Mouse (Mus musculus): ENCODE measurements at regions not wholly inside any gene's neighbourhood (a gene's known extent, or its start where the extent isn't known, plus 50 kb on each side); places are given as distances from the start of the nearest gene placed in this dataset.
A peak's percentile ranks its signal among the peaks of the same experiment; 100 is the strongest.

DNA sequence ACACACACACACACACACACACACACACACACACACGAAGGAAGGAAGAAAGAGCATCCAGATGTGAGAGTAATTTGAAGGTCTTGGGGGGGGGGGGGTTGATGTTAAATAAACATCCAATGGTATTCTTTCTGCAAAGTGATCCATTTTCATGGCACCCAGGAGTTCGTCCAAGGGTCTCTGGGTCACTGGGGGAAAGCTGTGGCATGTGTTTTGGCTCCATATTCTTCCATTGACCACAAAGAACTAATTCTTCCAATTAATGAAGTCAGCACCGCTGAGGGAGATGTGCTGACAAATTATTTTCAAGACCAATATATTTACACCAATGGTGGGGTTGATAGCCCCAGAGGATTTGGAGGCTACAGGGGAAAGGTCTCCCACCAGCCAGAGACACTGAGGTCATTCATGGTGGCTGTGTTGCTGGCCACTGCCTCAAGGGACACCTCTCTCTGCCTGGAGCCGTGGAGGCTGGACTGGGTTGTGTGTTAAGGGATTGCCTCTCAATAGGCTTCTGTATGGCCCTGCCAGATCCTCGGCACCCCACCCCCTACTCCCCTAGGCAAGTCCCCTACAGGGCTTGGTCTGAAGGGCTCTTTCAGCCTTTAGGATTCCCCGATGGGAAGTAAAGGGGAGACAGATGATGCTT lies 99.1 kb upstream of the Pkdcc start:
- WGBS: 25% methylated on average over 6 of the region's 6 CpGs

GRCm38 (mm10) chr17:83120665-83121232 lies 94.3 kb upstream of the Pkdcc start:
- Histone ChIP-seq H3K4me3 (ENCODE audit: low read length) (no peak overlapping the region), H3K4me1 (ENCODE audit: insufficient read depth, low read length) (peaks cover 16% of the 10 kb centered on the region), H3K4me2 (ENCODE audit: low read depth, low read length) (no peak overlapping the region), H3K9ac (replicated peaks; ENCODE audit: low read length) (no peak overlapping the region), H3K27me3 (ENCODE audit: insufficient read depth, low read length) (no peaks in the 10 kb centered on the region), H3K27ac (no peak overlapping the region), H3K36me3 (ENCODE audit: insufficient read depth, low read length) (no peaks in the 10 kb centered on the region), H3K9me3 (ENCODE audit: low read length) (no peaks in the 10 kb centered on the region)
- 38% methylated on average over 16 of the region's 16 CpGs for WGBS
- DNase-seq (ENCODE audit: low spot score): peak; percentile 50
- no peak for TF ChIP-seq CTCF (IDR thresholded peaks at IDR 0.05; ENCODE audit: low read depth)
- ATAC-seq: 0 out of 2 replicates have a peak, but pooled peaks have one; percentile 30

More for the DNA sequence above, 99.1 kb upstream of the Pkdcc start:
- Histone ChIP-seq H3K4me2 (ENCODE audit: low read depth, low read length) (no peak overlapping the region), H3K9me3 (ENCODE audit: low read length) (no peaks in the 10 kb centered on the region), H3K27ac (no peak overlapping the region), H3K4me3 (ENCODE audit: low read length) (no peak overlapping the region), H3K27me3 (ENCODE audit: insufficient read depth, low read length) (no peaks in the 10 kb centered on the region), H3K4me1 (ENCODE audit: insufficient read depth, low read length) (0 out of 2 replicates have a peak, but pooled peaks cover 5% of the 10 kb centered on the region), H3K36me3 (ENCODE audit: insufficient read depth, low read length) (no peaks in the 10 kb centered on the region), H3K9ac (replicated peaks; ENCODE audit: low read length) (no peak overlapping the region)
- no peak for TF ChIP-seq CTCF (IDR thresholded peaks at IDR 0.05; ENCODE audit: low read depth)
- ATAC-seq (no peak; the same call in 1 of the 2 replicates), DNase-seq (ENCODE audit: low spot score) (no peak)

- Histone ChIP-seq H3K4me2 (ENCODE audit: low read depth, low read length) (peak overlapping the region; percentile 53), H3K4me1 (ENCODE audit: insufficient read depth, low read length) (peaks cover 11% of the 10 kb centered on the region), H3K27me3 (ENCODE audit: insufficient read depth, low read length) (no peaks in the 10 kb centered on the region), H3K9me3 (ENCODE audit: low read length) (no peaks in the 10 kb centered on the region), H3K36me3 (ENCODE audit: insufficient read depth, low read length) (no peaks in the 10 kb centered on the region), H3K9ac (replicated peaks; ENCODE audit: low read length) (0 out of 2 replicates have a peak overlapping the region, but pooled peaks have one; percentile 17), H3K4me3 (ENCODE audit: low read length) (peak overlapping the region; percentile 25), H3K27ac (no peak overlapping the region)
- ATAC-seq (peak; percentile 71), DNase-seq (ENCODE audit: low spot score) (peak; percentile 47)
- 4% methylated on average over 20 of the region's 20 CpGs for WGBS
- TF ChIP-seq CTCF (IDR thresholded peaks at IDR 0.05; ENCODE audit: low read depth): no peak
These were observed 92.4 kb upstream of the Pkdcc start for GRCm38 (mm10) chr17:83122525-83123280.

GRCm38 (mm10) chr17:83125057-83125456 lies 90.0 kb upstream of the Pkdcc start:
- Histone ChIP-seq H3K9ac (replicated peaks; ENCODE audit: low read length) (no peak overlapping the region), H3K9me3 (ENCODE audit: low read length) (no peaks in the 10 kb centered on the region), H3K36me3 (ENCODE audit: insufficient read depth, low read length) (no peaks in the 10 kb centered on the region), H3K4me3 (ENCODE audit: low read length) (no peak overlapping the region), H3K27ac (no peak overlapping the region), H3K4me2 (ENCODE audit: low read depth, low read length) (no peak overlapping the region), H3K4me1 (ENCODE audit: insufficient read depth, low read length) (peaks cover 16% of the 10 kb centered on the region), H3K27me3 (ENCODE audit: insufficient read depth, low read length) (no peaks in the 10 kb centered on the region)
- DNase-seq (ENCODE audit: low spot score) (no peak), ATAC-seq (no peak)
- TF ChIP-seq CTCF (IDR thresholded peaks at IDR 0.05; ENCODE audit: low read depth): no peak

- WGBS: 47% methylated on average over 6 of the region's 6 CpGs
- TF ChIP-seq CTCF (IDR thresholded peaks at IDR 0.05; ENCODE audit: low read depth): no peak
- Histone ChIP-seq H3K27ac (no peak overlapping the region), H3K36me3 (ENCODE audit: insufficient read depth, low read length) (no peaks in the 10 kb centered on the region), H3K9me3 (ENCODE audit: low read length) (no peaks in the 10 kb centered on the region), H3K4me1 (ENCODE audit: insufficient read depth, low read length) (peaks cover 10% of the 10 kb centered on the region), H3K9ac (replicated peaks; ENCODE audit: low read length) (no peak overlapping the region), H3K27me3 (ENCODE audit: insufficient read depth, low read length) (no peaks in the 10 kb centered on the region), H3K4me3 (ENCODE audit: low read length) (no peak overlapping the region), H3K4me2 (ENCODE audit: low read depth, low read length) (no peak overlapping the region)
- DNase-seq (ENCODE audit: low spot score) (no peak), ATAC-seq (no peak)
These were observed 87.2 kb upstream of the Pkdcc start for GRCm38 (mm10) chr17:83127842-83128241.

GRCm38 (mm10) chr17:83128843-83129544 lies 86.1 kb upstream of the Pkdcc start:
- Histone ChIP-seq H3K9ac (replicated peaks; ENCODE audit: low read length) (no peak overlapping the region), H3K4me3 (ENCODE audit: low read length) (no peak overlapping the region), H3K4me1 (ENCODE audit: insufficient read depth, low read length) (peaks cover 6% of the 10 kb centered on the region; the same call in 1 of the 2 replicates), H3K4me2 (ENCODE audit: low read depth, low read length) (peak overlapping the region; percentile 29; the same call in 1 of the 2 replicates), H3K36me3 (ENCODE audit: insufficient read depth, low read length) (no peaks in the 10 kb centered on the region), H3K9me3 (ENCODE audit: low read length) (no peaks in the 10 kb centered on the region), H3K27me3 (ENCODE audit: insufficient read depth, low read length) (no peaks in the 10 kb centered on the region), H3K27ac (peak overlapping the region; percentile 45)
- TF ChIP-seq CTCF (IDR thresholded peaks at IDR 0.05; ENCODE audit: low read depth): no peak
- DNase-seq (ENCODE audit: low spot score): peak; percentile 79
- WGBS: 29% methylated on average over 14 of the region's 14 CpGs
- peak; percentile 85 for ATAC-seq

All from hindbrain, postnatal 0 days (tissue).